Mouse (Mus musculus) midbrain, embryonic 16.5 days (tissue): Measurements from ENCODE around the gene 2310011J03Rik. TPM values are rescaled to one million over a fixed set of nuclear protein-coding genes. Genes with fewer than 3 reads are reported as not detected.

ENCODE experiments used
- microRNA-seq: library from miRNA; unstranded; fragments of <30 nt; microRNA quantifications from one replicate; pipeline ENCODE4, GENCODE M21; 2017
- polyA plus RNA-seq: library from polyadenylated mRNA; unstranded; fragments of >200 nt; fragmentation: Nextera tagmentation; extraction: Ambion mirVana; gene quantifications from 2 replicates; pipeline ENCODE4 v1.2.1, GENCODE M21; 2015

Gene 2310011J03Rik
- polyA plus RNA-seq, 1 experiment from 2014 or later, result 26.7 TPM

Small RNAs within 50 kb of the gene (microRNA-seq; reads per million reads assigned to microRNA genes)
- gene Mir6911, result not detected

Other genes starting within 250 kb of the 2310011J03Rik start
- gene Sbno2, start 215.0 kb downstream of the 2310011J03Rik start, polyA plus RNA-seq, result 11.6 and 12.5 TPM in 2 replicates
- 14.2 and 15.4 TPM in 2 replicates for gene Stk11, start 204.7 kb downstream of the 2310011J03Rik start, polyA plus RNA-seq
- gene Atp5d, start 181.9 kb downstream of the 2310011J03Rik start, polyA plus RNA-seq, result 433 and 454 TPM in 2 replicates
- gene Cbarp, start 179.7 kb downstream of the 2310011J03Rik start, polyA plus RNA-seq, result 70.3 and 81.6 TPM in 2 replicates
- 15.5 and 21.1 TPM in 2 replicates for gene Midn, start 172.3 kb downstream of the 2310011J03Rik start, polyA plus RNA-seq
- gene Cirbp, start 154.6 kb downstream of the 2310011J03Rik start, polyA plus RNA-seq, result 380 and 398 TPM in 2 replicates
- gene 1600002K03Rik, start 147.6 kb downstream of the 2310011J03Rik start, polyA plus RNA-seq, result 11.0 and 11.4 TPM in 2 replicates
- gene Efna2, start 141.1 kb downstream of the 2310011J03Rik start, polyA plus RNA-seq, result 37.3 and 43.3 TPM in 2 replicates
- 47.8 and 51.1 TPM in 2 replicates for gene Mum1, start 94.1 kb downstream of the 2310011J03Rik start, polyA plus RNA-seq
- gene Ndufs7, start 71.4 kb downstream of the 2310011J03Rik start, polyA plus RNA-seq, result 263 and 302 TPM in 2 replicates
- 15.8 and 19.5 TPM in 2 replicates for gene Gamt, start 59.5 kb downstream of the 2310011J03Rik start, polyA plus RNA-seq
- 43.7 and 51.9 TPM in 2 replicates for gene Dazap1, start 59.1 kb downstream of the 2310011J03Rik start, polyA plus RNA-seq
- 465 and 476 TPM in 2 replicates for gene Rps15, start 28.1 kb downstream of the 2310011J03Rik start, polyA plus RNA-seq
- gene Apc2, start 24.6 kb downstream of the 2310011J03Rik start, polyA plus RNA-seq, result 172 and 205 TPM in 2 replicates
- 5.6 and 6.5 TPM in 2 replicates for gene Pcsk4, start 9.0 kb upstream of the 2310011J03Rik start, polyA plus RNA-seq
- gene Reep6, start 9.4 kb upstream of the 2310011J03Rik start, polyA plus RNA-seq, result 6.0 and 8.6 TPM in 2 replicates
- gene Adamtsl5, start 27.9 kb upstream of the 2310011J03Rik start, polyA plus RNA-seq, result 0.38 and 0.40 TPM in 2 replicates
- gene Plk5, start 35.9 kb upstream of the 2310011J03Rik start, polyA plus RNA-seq, result 9.6 and 11.0 TPM in 2 replicates
- 13.6 and 15.0 TPM in 2 replicates for gene Mex3d, start 67.1 kb upstream of the 2310011J03Rik start, polyA plus RNA-seq
- 174 and 188 TPM in 2 replicates for gene Mbd3, start 79.0 kb upstream of the 2310011J03Rik start, polyA plus RNA-seq
- gene Uqcr11, start 86.3 kb upstream of the 2310011J03Rik start, polyA plus RNA-seq, result 455 and 532 TPM in 2 replicates
- 30.2 and 35.2 TPM in 2 replicates for gene Tcf3, start 113.1 kb upstream of the 2310011J03Rik start, polyA plus RNA-seq
- gene Onecut3, start 174.3 kb upstream of the 2310011J03Rik start, polyA plus RNA-seq, result 1.2 and 1.6 TPM in 2 replicates
- 1.1 and 1.4 TPM in 2 replicates for gene Atp8b3, start 218.6 kb upstream of the 2310011J03Rik start, polyA plus RNA-seq
- gene Rexo1, start 241.0 kb upstream of the 2310011J03Rik start, polyA plus RNA-seq, result 26.9 and 27.6 TPM in 2 replicates